Mouse (Mus musculus): ENCODE results near the gene Ak5. TPM values are rescaled to one million over a fixed set of nuclear protein-coding genes. Genes with fewer than 3 reads are reported as not detected.
A peak's percentile ranks its signal among the peaks of the same experiment; 100 is the strongest.

Ak5 gene
- total and polyA plus RNA-seq, 3 experiments = 0.13 to 0.79 (median 0.23) TPM

- dilution Hi-C loops (cut with MboI; ENCODE audit: extremely low pct_ligation_motif_present, extremely low pct_unique_long_range_greater_than_20kb, low sequenced_read_pairs) (no loop called here), in situ Hi-C loops (cut with MboI; ENCODE audit: low pct_ligation_motif_present, low pct_unique_long_range_greater_than_20kb, low sequenced_read_pairs) (no loop called here)
- Histone ChIP-seq H3K9me3 (replicated peaks; ENCODE audit: low read length) (no peaks in the 10 kb centered on the region), H3K4me3 (replicated peaks in 1 of 3; ENCODE audit: low read depth in 2 of 3, low read length in 2 of 3, poor library complexity in 1 of 3) (no peak overlapping the region), H3K4me2 (ENCODE audit: insufficient read depth, low read depth, poor library complexity, severe bottlenecking) (peak overlapping the region; percentile 41; the same call in 1 of the 2 replicates), H3K36me3 (replicated peaks in 1 of 2; ENCODE audit: control insufficient read depth in 1 of 2, insufficient read depth in 1 of 2, low read length in 1 of 2) (no peaks in the 10 kb centered on the region), H3K9ac (ENCODE audit: insufficient read depth, low read depth) (no peak overlapping the region), H3K79me2 (replicated peaks; ENCODE audit: control insufficient read depth, extremely low read depth, insufficient read depth, poor library complexity, severe bottlenecking) (no peaks in the 10 kb centered on the region), H3K27me3 (replicated peaks) (no peaks in the 10 kb centered on the region), H3K27ac (ENCODE audit: insufficient read depth, low read depth) (no peak overlapping the region), H3K4me1 (ENCODE audit: control insufficient read depth in 1 of 2, insufficient read depth in 2 of 2) (peaks cover 4 to 10% of the 10 kb centered on the region in 2 experiments)
- peak; percentile 57 for DNase-seq (ENCODE audit: extremely low read depth)
- TF ChIP-seq MAX (IDR thresholded peaks at IDR 0.05; ENCODE audit: low read length) (peak; percentile 42; the same call in 1 of the 2 replicates), ETS1 (conservative IDR thresholded peaks at IDR 0.05; ENCODE audit: low read depth, low read length) (peak; percentile 41), KAT2A (IDR thresholded peaks at IDR 0.05; ENCODE audit: insufficient replicate concordance, low read length) (no peak), MEF2A (IDR thresholded peaks at IDR 0.05; ENCODE audit: borderline replicate concordance, low read depth, low read length) (peak; percentile 63), EP300 (IDR thresholded peaks at IDR 0.05; ENCODE audit: low read length) (peak; percentile 74), SIN3A (IDR thresholded peaks at IDR 0.05; ENCODE audit: low read length) (no peak), UBTF (IDR thresholded peaks at IDR 0.05; ENCODE audit: low read depth, low read length) (no peak), ZC3H11A (IDR thresholded peaks at IDR 0.05; ENCODE audit: low read depth, low read length) (no peak), ZMIZ1 (IDR thresholded peaks at IDR 0.05; ENCODE audit: low read depth, low read length) (no peak), POLR2A (IDR thresholded peaks at IDR 0.05; ENCODE audit: low read depth, low read length) (no peak), ZKSCAN1 (IDR thresholded peaks at IDR 0.05; ENCODE audit: borderline replicate concordance, low read depth, low read length) (no peak), RAD21 (IDR thresholded peaks at IDR 0.05; ENCODE audit: low read depth, low read length) (no peak), MXI1 (IDR thresholded peaks at IDR 0.05; ENCODE audit: low read depth, low read length) (0 out of 2 replicates have a peak, but pooled peaks have one; percentile 34), MAFK (IDR thresholded peaks at IDR 0.05; ENCODE audit: insufficient replicate concordance, low read length) (peak; percentile 74), BHLHE40 (IDR thresholded peaks at IDR 0.05; ENCODE audit: low read depth, low read length) (peak; percentile 76), IRF4 (IDR thresholded peaks at IDR 0.05; ENCODE audit: low read depth, low read length) (peak; percentile 68), MYC (IDR thresholded peaks at IDR 0.05; ENCODE audit: low read depth, low read length) (peak; percentile 79), USF1 (IDR thresholded peaks at IDR 0.05; ENCODE audit: low read depth, low read length) (no peak), TCF12 (IDR thresholded peaks at IDR 0.05; ENCODE audit: low read depth, low read length) (peak; percentile 38; the same call in 1 of the 2 replicates)
Measured at GRCm38 (mm10) chr3:152579984-152580591, 88.1 kb downstream of the Ak5 start.

Measured in CH12.LX (cell line).